Mouse (Mus musculus) heart, embryonic 16.5 days (tissue): ENCODE measurements around the gene Hoxb6. TPM values are rescaled to one million over a fixed set of nuclear protein-coding genes. Genes with fewer than 3 reads are reported as not detected.

Source experiments
- ATAC-seq: fragments of 200-750 bp; cut with Nextera tagmentation; replicated peaks from 2 replicates; pipeline ENCODE4 v1.8.0; 2017; ENCODE audit warnings: moderate number of reproducible peaks; ENCODE audit not compliant: insufficient read depth, low FRiP score; ENCODE audit errors: extremely low read depth
- H3K27ac ChIP-seq: fragments of 300-500 bp; sonication (generic); 2 replicates; pipeline ENCODE4 v1.5.1; 2014; ENCODE audit warnings: mild to moderate bottlenecking, low read length, control low read depth, moderate library complexity
- H3K27me3 ChIP-seq: fragments of 300-500 bp; sonication (generic); 2 replicates; pipeline ENCODE4 v1.6.1; 2014; ENCODE audit warnings: low read length, mixed read lengths; ENCODE audit not compliant: control insufficient read depth, insufficient read depth
- H3K36me3 ChIP-seq: fragments of 300-500 bp; sonication (generic); 2 replicates; pipeline ENCODE4 v1.6.1; 2014; ENCODE audit not compliant: control insufficient read depth, insufficient read depth
- H3K4me1 ChIP-seq: fragments of 300-500 bp; sonication (generic); 2 replicates; pipeline ENCODE4 v1.6.1; 2014; ENCODE audit warnings: low read length, mixed read lengths; ENCODE audit not compliant: control insufficient read depth, insufficient read depth
- H3K4me2 ChIP-seq: fragments of 300-500 bp; sonication (generic); 2 replicates; pipeline ENCODE4 v1.6.1; 2014; ENCODE audit warnings: low read depth, mild to moderate bottlenecking, control low read depth, low read length
- H3K4me3 ChIP-seq: fragments of 300-500 bp; sonication (generic); 2 replicates; pipeline ENCODE4 v1.5.1; 2014; ENCODE audit warnings: mild to moderate bottlenecking, control low read depth, low read length
- H3K9ac ChIP-seq: fragments of 300-500 bp; sonication (generic); 2 replicates; pipeline ENCODE4 v1.6.1; 2014; ENCODE audit warnings: low read length, control low read depth
- H3K9me3 ChIP-seq: fragments of 300-500 bp; sonication (generic); replicated peaks from 2 replicates; pipeline ENCODE4 v1.6.1; 2016; ENCODE audit warnings: low read length; ENCODE audit not compliant: control insufficient read depth
- WGBS: fragments of 180-500 bp; shearing (Covaris S2); extraction: QIAGEN DNeasy Blood & Tissue Kit; methylation state at CpG from one replicate; pipeline ENCODE4 v1.1.7; 2014; 5-methylcytosine and 5-hydroxymethylcytosine counted together
- polyA plus RNA-seq: library from polyadenylated mRNA; unstranded; fragments of >200 nt; fragmentation: Nextera tagmentation; extraction: Ambion mirVana; gene quantifications from 2 replicates; pipeline ENCODE4 v1.2.1, GENCODE M21; 2015

The Hoxb6 gene
- 0.51 TPM in 1 of 2 replicates, not detected in the other for polyA plus RNA-seq

- H3K9me3 ChIP-seq: no peaks in the 10 kb centered on the region
- no peak within 1 kb of the TSS for H3K27ac ChIP-seq
- H3K27me3 ChIP-seq: peaks cover 93% of the 10 kb centered on the region
- no peaks in the 10 kb centered on the region for H3K36me3 ChIP-seq
- H3K4me2 ChIP-seq: no peak within 1 kb of the TSS
- no peak within 1 kb of the TSS for H3K4me3 ChIP-seq
- WGBS: 4% methylated on average over 22 of the region's 22 CpGs
- no peak for ATAC-seq
- no peaks in the 10 kb centered on the region for H3K4me1 ChIP-seq
- H3K9ac ChIP-seq: no peak within 1 kb of the TSS
Measured at GRCm38 (mm10) chr11:96291681-96292564, at the start of gene Hoxb6. Gene Hoxb6, plus strand, starts transcription at chr11:96292476.

- no peak overlapping the region for H3K27ac ChIP-seq
- H3K4me2 ChIP-seq: no peak overlapping the region
- no peak overlapping the region for H3K9ac ChIP-seq
- no peaks in the 10 kb centered on the region for H3K36me3 ChIP-seq
- no peaks in the 10 kb centered on the region for H3K4me1 ChIP-seq
- peaks cover 10% of the 10 kb centered on the region for H3K9me3 ChIP-seq
- H3K27me3 ChIP-seq: peaks cover 82% of the 10 kb centered on the region
- H3K4me3 ChIP-seq: no peak overlapping the region
- no peak for ATAC-seq
- WGBS: under 1% methylated on average over 14 of the region's 14 CpGs
Measured at GRCm38 (mm10) chr11:96250901-96251300, 41.4 kb upstream of the Hoxb6 start.

- Histone ChIP-seq H3K9me3 (peaks cover 10% of the 10 kb centered on the region), H3K4me2 (no peak overlapping the region), H3K9ac (no peak overlapping the region), H3K4me3 (no peak overlapping the region), H3K27ac (no peak overlapping the region), H3K27me3 (peaks cover 85% of the 10 kb centered on the region), H3K4me1 (no peaks in the 10 kb centered on the region), H3K36me3 (no peaks in the 10 kb centered on the region)
- ATAC-seq: no peak
- WGBS: 2% methylated on average over 46 of the region's 46 CpGs
Measured at GRCm38 (mm10) chr11:96251480-96252031, 40.7 kb upstream of the Hoxb6 start.

GRCm38 (mm10) chr11:96252541-96253120, 39.6 kb upstream of the Hoxb6 start:
- 6% methylated on average over 12 of the region's 12 CpGs for WGBS
- Histone ChIP-seq H3K4me2 (no peak overlapping the region), H3K9me3 (peaks cover 10% of the 10 kb centered on the region), H3K36me3 (no peaks in the 10 kb centered on the region), H3K9ac (no peak overlapping the region), H3K4me1 (no peaks in the 10 kb centered on the region), H3K4me3 (no peak overlapping the region), H3K27ac (no peak overlapping the region), H3K27me3 (peaks cover 91% of the 10 kb centered on the region)
- no peak for ATAC-seq

- H3K4me2 ChIP-seq: no peak overlapping the region
- no peaks in the 10 kb centered on the region for H3K4me1 ChIP-seq
- 1% methylated on average over 11 of the region's 11 CpGs for WGBS
- H3K9me3 ChIP-seq: peaks cover 10% of the 10 kb centered on the region
- H3K27me3 ChIP-seq: peaks cover 98% of the 10 kb centered on the region
- no peak for ATAC-seq
- no peak overlapping the region for H3K9ac ChIP-seq
- H3K36me3 ChIP-seq: no peaks in the 10 kb centered on the region
- no peak overlapping the region for H3K27ac ChIP-seq
- H3K4me3 ChIP-seq: no peak overlapping the region
Measured at GRCm38 (mm10) chr11:96254221-96254620, 38.1 kb upstream of the Hoxb6 start.

- H3K4me3 ChIP-seq: no peak overlapping the region
Measured at GRCm38 (mm10) chr11:96255111-96255995, 36.9 kb upstream of the Hoxb6 start.

GRCm38 (mm10) chr11:96255996-96256445, 36.3 kb upstream of the Hoxb6 start:
- Histone ChIP-seq H3K4me3 (no peak overlapping the region), H3K36me3 (no peaks in the 10 kb centered on the region), H3K9ac (no peak overlapping the region), H3K4me1 (no peaks in the 10 kb centered on the region), H3K9me3 (no peaks in the 10 kb centered on the region), H3K27me3 (peaks cover 98% of the 10 kb centered on the region), H3K27ac (no peak overlapping the region), H3K4me2 (no peak overlapping the region)
- 4% methylated on average over 14 of the region's 14 CpGs for WGBS
- no peak for ATAC-seq

More at GRCm38 (mm10) chr11:96255111-96255995, 36.9 kb upstream of the Hoxb6 start:
- Histone ChIP-seq H3K36me3 (no peaks in the 10 kb centered on the region), H3K4me1 (no peaks in the 10 kb centered on the region), H3K9me3 (peaks cover 4% of the 10 kb centered on the region), H3K27ac (no peak overlapping the region), H3K4me2 (no peak overlapping the region), H3K27me3 (peaks cover 98% of the 10 kb centered on the region), H3K9ac (no peak overlapping the region)
- no peak for ATAC-seq
- WGBS: 2% methylated on average over 39 of the region's 39 CpGs

GRCm38 (mm10) chr11:96257141-96257540, 35.1 kb upstream of the Hoxb6 start:
- H3K4me1 ChIP-seq: no peaks in the 10 kb centered on the region
- H3K9ac ChIP-seq: no peak overlapping the region
- H3K36me3 ChIP-seq: no peaks in the 10 kb centered on the region
- H3K4me3 ChIP-seq: no peak overlapping the region
- 16% methylated on average over 2 of the region's 2 CpGs for WGBS
- ATAC-seq: no peak
- no peak overlapping the region for H3K27ac ChIP-seq
- no peak overlapping the region for H3K4me2 ChIP-seq
- peaks cover 99% of the 10 kb centered on the region for H3K27me3 ChIP-seq
- no peaks in the 10 kb centered on the region for H3K9me3 ChIP-seq
